ENCODE assay signal across 8 mouse cellular contexts in the genomic region with DNA sequence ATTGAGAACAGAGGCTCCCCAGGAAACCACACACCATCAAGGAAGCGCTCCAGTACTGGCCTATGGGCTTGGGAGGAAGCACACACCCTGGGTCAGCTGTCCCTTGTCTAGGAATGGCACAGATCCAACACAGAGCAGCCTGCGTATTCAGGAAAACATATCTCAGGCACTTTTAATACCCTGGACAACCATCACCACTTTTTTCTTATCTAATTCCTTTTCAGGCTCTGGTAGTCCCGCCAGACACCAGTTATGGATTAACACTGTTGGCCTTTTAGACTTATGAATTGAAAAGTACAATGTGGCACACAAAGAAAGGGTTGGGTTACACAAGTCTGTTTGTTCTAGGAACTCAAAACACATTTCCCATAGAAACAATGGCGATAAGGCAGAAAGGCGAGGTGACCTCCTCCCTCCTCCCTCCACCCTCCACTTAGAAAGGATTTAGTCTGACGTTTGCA. TPM values are rescaled to one million over a fixed set of nuclear protein-coding genes. Genes with fewer than 3 reads are reported as not detected.
DNase-seq lines count a peak whose midpoint lies in the region; ATAC-seq and TF ChIP-seq lines count a peak whose summit lies in the region.

No protein-coding gene starts in this region.

- H3K4me1 ChIP-seq in hindbrain, postnatal 0 days (ENCODE audit: insufficient read depth, low read length), result no peaks in the 10 kb centered on the region

- no peak overlapping the region for H3K9ac ChIP-seq in hindbrain, postnatal 0 days (replicated peaks; ENCODE audit: low read length)

- peak; percentile 1 for DNase-seq in left cerebral cortex, postnatal 4 days
- DNase-seq in left cerebral cortex, postnatal 36 days (ENCODE audit: low spot score in 2 of 2), result no peak
- peak; percentile 68 to 87 for DNase-seq in heart, adult 18-20 months
- peak; percentile 77 for DNase-seq in kidney, postnatal 10 days
- DNase-seq in layer of hippocampus, postnatal 25 days (ENCODE audit: extremely low spot score in 1 of 2, low spot score in 1 of 2), result no peak
- DNase-seq in hindbrain, postnatal 0 days (ENCODE audit: low spot score), result no peak

- TF ChIP-seq CTCF in hindbrain, postnatal 0 days (IDR thresholded peaks at IDR 0.05; ENCODE audit: low read depth), result no peak

- intact Hi-C loops in left cerebral cortex, postnatal 4 days (cut with DNase I), result no loop called here
- intact Hi-C loops in left cerebral cortex, postnatal 36 days (cut with DNase I), result no loop called here

- peak; percentile 58 for ATAC-seq in megakaryocyte progenitor cell, adult 5-6 weeks (replicated peaks; ENCODE audit: poor library complexity)
- ATAC-seq in cerebellum, adult (ENCODE audit: insufficient number of reproducible peaks, low FRiP score, low TSS enrichment), result no peak; the same call in 1 of the 2 replicates
- ATAC-seq in hindbrain, postnatal 0 days, result no peak

- H3K27ac ChIP-seq in hindbrain, postnatal 0 days, result no peak overlapping the region

- H3K27me3 ChIP-seq in hindbrain, postnatal 0 days (ENCODE audit: insufficient read depth, low read length), result no peaks in the 10 kb centered on the region

- H3K36me3 ChIP-seq in hindbrain, postnatal 0 days (ENCODE audit: insufficient read depth, low read length), result no peaks in the 10 kb centered on the region

- H3K4me3 ChIP-seq in hindbrain, postnatal 0 days (ENCODE audit: low read length), result no peak overlapping the region

- 46% methylated on average over 6 of the region's 6 CpGs for WGBS in hindbrain, postnatal 0 days

- no peak overlapping the region for H3K4me2 ChIP-seq in hindbrain, postnatal 0 days (ENCODE audit: low read depth, low read length)

- H3K9me3 ChIP-seq in hindbrain, postnatal 0 days (ENCODE audit: low read length), result no peaks in the 10 kb centered on the region

RNA-seq across cellular contexts. Expression of gene Sstr4, which starts 56.8 kb away (rescaled TPM):
- 10 to 100 TPM; 19.7 to 21.2 TPM for total RNA-seq in left cerebral cortex, postnatal 4 days (2021)
- 10 to 100 TPM; 36.1 to 37.9 TPM for total RNA-seq in left cerebral cortex, postnatal 36 days (2021)
- 1 to 10 TPM; 1.3 to 1.5 TPM for total RNA-seq in heart, adult 18-20 months (2021)
- total RNA-seq in megakaryocyte progenitor cell, adult 5-6 weeks (2015), result not detected in 2 replicates
- total RNA-seq in megakaryocyte progenitor cell, adult 5-6 weeks (2017), result 0.29 TPM in 1 of 2 replicates, not detected in the other
- total RNA-seq in layer of hippocampus, postnatal 25 days (2021), result 10 to 100 TPM; 74.0 to 81.6 TPM
- 13.4 and 14.0 TPM in 2 replicates for total RNA-seq in hindbrain, postnatal 0 days (2014; rRNA removed)
- polyA plus RNA-seq in hindbrain, postnatal 0 days (2015; fragmentation: Nextera tagmentation; extraction: Ambion mirVana), result 2.7 and 2.8 TPM in 2 replicates

Comparison
In these comparisons a context has a peak if more than half of its experiments do, and no peak if none do; other contexts are left out.
1. DNase-seq: peak in left cerebral cortex, postnatal 4 days (single experiment), heart, adult 18-20 months (2 of 2) and kidney, postnatal 10 days (single experiment); none in left cerebral cortex, postnatal 36 days (0 of 2), layer of hippocampus, postnatal 25 days (0 of 2) and hindbrain, postnatal 0 days (single experiment).